Mouse (Mus musculus): ENCODE data around the gene Dpagt1. TPM values are rescaled to one million over a fixed set of nuclear protein-coding genes. Genes with fewer than 3 reads are reported as not detected.
"Not testable (repeated sequence)": the region's sequence is repeated elsewhere in the genome, so short reads cannot be mapped to it uniquely, and the experiment has no call there.

Gene Dpagt1
- total RNA-seq, 2 experiments from 2014 or later, result 11.9 to 12.7 TPM

GRCm38 (mm10) chr9:44373386-44373785 is 47.6 kb downstream of the Dpagt1 start:
- intact Hi-C loops (cut with DNase I), result no loop called here
- no peak for DNase-seq

- intact Hi-C loops (cut with DNase I), result no loop called here
- no peak for DNase-seq
These were observed 50.3 kb downstream of the Dpagt1 start for GRCm38 (mm10) chr9:44376141-44376540.

DNA sequence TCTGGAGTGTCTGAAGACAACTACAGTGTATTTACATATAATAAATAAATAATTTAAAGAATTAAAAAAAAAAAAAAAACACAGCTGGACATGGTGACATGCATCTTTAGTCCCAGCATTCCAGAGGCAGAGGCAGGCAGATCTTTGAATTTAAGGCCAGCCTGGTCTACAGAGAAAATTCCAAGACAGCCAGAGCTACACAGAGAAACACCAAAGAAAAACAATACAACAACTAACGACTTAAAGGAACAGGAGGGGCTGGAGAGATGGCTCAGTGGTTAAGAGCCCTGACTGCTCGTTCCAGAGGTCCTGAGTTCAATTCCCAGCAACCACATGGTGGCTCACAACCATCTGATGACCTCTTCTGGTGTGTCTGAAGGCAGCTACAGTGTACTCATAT is 51.5 kb downstream of the Dpagt1 start:
- DNase-seq; intact Hi-C loops (cut with DNase I): not testable (repeated sequence)

DNA sequence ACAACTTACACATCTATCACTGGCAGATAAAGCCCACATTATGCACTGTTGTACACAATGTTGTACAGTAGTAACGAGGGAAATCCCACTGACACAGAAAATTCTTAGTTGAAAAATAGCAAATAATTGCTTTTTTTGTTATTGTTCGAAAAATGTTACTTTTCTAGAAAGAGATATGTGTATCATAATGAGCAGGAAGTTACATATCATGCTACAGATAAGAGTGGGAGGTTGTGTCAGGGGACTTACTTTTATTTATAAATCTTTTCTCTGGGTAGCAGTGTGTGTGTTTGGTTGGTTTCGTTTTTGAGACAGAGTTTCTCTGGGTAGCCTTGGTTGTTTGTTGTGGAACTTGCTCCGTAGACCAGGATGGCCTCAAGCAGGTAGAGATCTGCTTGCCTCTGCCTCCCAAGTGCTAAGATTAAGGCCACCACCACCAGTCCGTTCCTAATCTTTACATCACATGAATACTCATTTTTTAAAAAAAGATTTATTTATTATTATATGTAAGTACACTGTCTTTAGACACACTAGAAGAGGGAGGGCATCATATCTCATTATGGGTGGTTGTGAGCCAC is 52.4 kb downstream of the Dpagt1 start:
- intact Hi-C loops (cut with DNase I), result no loop called here
- DNase-seq, result no peak

GRCm38 (mm10) chr9:44379054-44379834 is 53.4 kb downstream of the Dpagt1 start, which contains the start of gene Hyou1:
Hyou1 (plus strand) TSS chr9:44379490.
- intact Hi-C loops (cut with DNase I), result no loop called here
- peak; percentile 99 for DNase-seq

DNA sequence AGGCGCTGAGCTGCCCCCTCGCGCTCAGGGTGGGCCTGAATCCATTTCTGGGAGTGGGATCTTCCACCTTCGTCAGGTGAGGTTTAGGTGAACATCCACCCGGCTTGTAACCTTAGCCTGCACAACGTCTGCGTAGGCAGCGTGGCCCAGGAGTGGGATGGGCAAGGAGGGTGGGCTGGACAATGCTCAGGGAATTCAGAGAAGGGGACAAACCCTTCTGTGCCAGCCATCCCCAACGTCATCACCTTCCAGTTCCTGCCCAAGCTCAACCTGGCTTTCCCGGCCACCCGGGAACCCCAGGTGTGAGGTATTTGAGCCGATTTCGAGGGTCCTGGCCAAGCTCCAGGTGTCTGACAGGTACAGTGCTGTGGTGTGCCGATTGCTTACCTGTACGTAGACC is 54.0 kb downstream of the Dpagt1 start:
- no peak for DNase-seq
- intact Hi-C loops (cut with DNase I), result no loop called here

Small RNAs within 50 kb of the gene (microRNA-seq; reads per million reads assigned to microRNA genes)
- 0 reads per million in 2 experiments for gene Gm44335

Other genes with a start within 250 kb of the Dpagt1 start
- not detected for gene Mfrp, start 224.3 kb upstream of the Dpagt1 start, total RNA-seq (2021)
- gene C1qtnf5, start 218.8 kb upstream of the Dpagt1 start, total RNA-seq (2021), result 1 to 10 TPM; 6.7 to 9.6 TPM
- gene Gm49380, start 212.5 kb upstream of the Dpagt1 start, total RNA-seq (2021), result 1 to 10 TPM in 1 of 2 experiments, under 1 TPM in 1; 0.57 to 1.3 TPM
- gene Rnf26, start 212.5 kb upstream of the Dpagt1 start, total RNA-seq (2021), result 1 to 10 TPM; 2.1 to 3.6 TPM
- gene Mcam, start 191.6 kb upstream of the Dpagt1 start, total RNA-seq (2021), result 10 to 100 TPM; 24.2 to 31.2 TPM
- 10 to 100 TPM in 1 of 2 experiments, 1 to 10 TPM in 1; 7.8 to 10.4 TPM for gene Cbl, start 92.0 kb upstream of the Dpagt1 start, total RNA-seq (2021)
- not detected for gene Ccdc153, start 85.3 kb upstream of the Dpagt1 start, total RNA-seq (2021)
- gene Pdzd3, start 74.5 kb upstream of the Dpagt1 start, total RNA-seq (2021), result 1 to 10 TPM in 1 of 2 experiments, under 1 TPM in 1; 0.44 to 1.4 TPM
- 10 to 100 TPM; 22.4 to 22.6 TPM for gene Nlrx1, start 57.4 kb upstream of the Dpagt1 start, total RNA-seq (2021)
- under 1 TPM; 0.48 to 0.74 TPM for gene Abcg4, start 37.4 kb upstream of the Dpagt1 start, total RNA-seq (2021)
- gene Hinfp, start 20.3 kb upstream of the Dpagt1 start, total RNA-seq (2021), result 1 to 10 TPM; 4.9 to 6.0 TPM
- 10 to 100 TPM; 12.8 to 14.2 TPM for gene C2cd2l, start 5.7 kb upstream of the Dpagt1 start, total RNA-seq (2021)
- gene H2afx, start 8.7 kb downstream of the Dpagt1 start, total RNA-seq (2021), result 10 to 100 TPM in 1 of 2 experiments, 1 to 10 TPM in 1; 10.0 to 12.9 TPM
- gene Hmbs, start 18.2 kb downstream of the Dpagt1 start, total RNA-seq (2021), result 10 to 100 TPM; 19.7 to 21.2 TPM
- 10 to 100 TPM; 15.4 to 16.2 TPM for gene Vps11, start 35.7 kb downstream of the Dpagt1 start, total RNA-seq (2021)
- gene Hyou1, start 53.5 kb downstream of the Dpagt1 start, total RNA-seq (2021), result 10 to 100 TPM; 25.0 to 26.0 TPM
- 100 to 1,000 TPM; 149 to 161 TPM for gene Slc37a4, start 70.8 kb downstream of the Dpagt1 start, total RNA-seq (2021)
- gene Rps25, start 81.1 kb downstream of the Dpagt1 start, total RNA-seq (2021), result 100 to 1,000 TPM; 584 to 735 TPM
- 10 to 100 TPM; 13.2 to 16.1 TPM for gene Trappc4, start 81.6 kb downstream of the Dpagt1 start, total RNA-seq (2021)
- 1 to 10 TPM; 5.0 to 5.3 TPM for gene Ccdc84, start 92.5 kb downstream of the Dpagt1 start, total RNA-seq (2021)
- gene Foxr1, start 115.1 kb downstream of the Dpagt1 start, total RNA-seq (2021), result not detected
- gene Upk2, start 129.0 kb downstream of the Dpagt1 start, total RNA-seq (2021), result not detected
- gene Bcl9l, start 156.8 kb downstream of the Dpagt1 start, total RNA-seq (2021), result 10 to 100 TPM; 25.7 to 42.5 TPM
- not detected for gene Cxcr5, start 235.9 kb downstream of the Dpagt1 start, total RNA-seq (2021)

All from gastrocnemius, postnatal 36 days (tissue).